Comparison of ENCODE assay signal across 9 mouse cellular contexts in genomic region chr10:20547951-20548551, GRCm38 (mm10).
DNase-seq lines count a peak whose midpoint lies in the region; ATAC-seq and TF ChIP-seq lines count a peak whose summit lies in the region.
"Had no signal": no experiment of that assay in that cellular context is flagged by ENCODE, and none has a peak within 500 bp of the region (broad histone marks: within the 10 kb centered on the region; RNA-seq: fewer than 3 reads in every experiment).

No protein-coding gene starts in this region.

- ATAC-seq in frontal cortex, adult (ENCODE audit: low TSS enrichment) = peak; percentile 93
- ATAC-seq in hindbrain, embryonic 14.5 days (ENCODE audit: low FRiP score) = peak; percentile 70
- peak; percentile 67 for ATAC-seq in lung, postnatal 0 days

- peak overlapping the region; percentile 33 for H3K4me3 ChIP-seq in hindbrain, embryonic 14.5 days (replicated peaks; ENCODE audit: low read length)
- peak overlapping the region; percentile 35 for H3K4me3 ChIP-seq in lung, postnatal 0 days (ENCODE audit: low read depth, low read length)

- WGBS in hindbrain, embryonic 14.5 days = under 1% methylated on average over 19 of the region's 19 CpGs
- 2% methylated on average over 19 of the region's 19 CpGs for WGBS in lung, postnatal 0 days

- H3K27me3 ChIP-seq in hindbrain, embryonic 14.5 days (ENCODE audit: control insufficient read depth, insufficient read depth, low read length) = no peaks in the 10 kb centered on the region
- H3K27me3 ChIP-seq in lung, postnatal 0 days (replicated peaks; ENCODE audit: insufficient read depth, low read length) = no peaks in the 10 kb centered on the region
- H3K27me3 ChIP-seq: CH12.LX had no signal

- H3K4me2 ChIP-seq in hindbrain, embryonic 14.5 days (replicated peaks) = peak overlapping the region; percentile 70
- H3K4me2 ChIP-seq in lung, postnatal 0 days (replicated peaks; ENCODE audit: low read depth, low read length) = peak overlapping the region; percentile 68

- TF ChIP-seq CTCF in lung, postnatal 0 days (IDR thresholded peaks at IDR 0.05) = peak; percentile 65

- DNase-seq in layer of hippocampus, adult 11-12 months (ENCODE audit: low spot score) = peak; percentile 26
- DNase-seq in layer of hippocampus, adult 9-10 months (ENCODE audit: low spot score) = no peak
- peak; percentile 65 for DNase-seq in hindbrain, embryonic 14.5 days (ENCODE audit: low spot score)
- DNase-seq in left cerebral cortex, adult 11 months (ENCODE audit: low spot score) = peak; percentile 38
- peak; percentile 61 for DNase-seq in lung, postnatal 0 days (ENCODE audit: low spot score)
- peak; percentile 30 for DNase-seq in ovary, adult 18-20 months (ENCODE audit: low spot score)
- peak; percentile 37 for DNase-seq in urinary bladder, postnatal 14 days (ENCODE audit: low spot score)

- H3K4me1 ChIP-seq in hindbrain, embryonic 14.5 days (replicated peaks; ENCODE audit: control insufficient read depth, insufficient read depth, low read length) = peaks cover 16% of the 10 kb centered on the region; the same call in 1 of the 2 replicates
- H3K4me1 ChIP-seq in lung, postnatal 0 days (ENCODE audit: insufficient read depth, low read depth, low read length) = peaks cover 11% of the 10 kb centered on the region; the same call in 1 of the 2 replicates

- peak overlapping the region; percentile 75 for H3K27ac ChIP-seq in hindbrain, embryonic 14.5 days
- peak overlapping the region; percentile 67 for H3K27ac ChIP-seq in lung, postnatal 0 days (ENCODE audit: low read length)

- H3K9ac ChIP-seq in hindbrain, embryonic 14.5 days = peak overlapping the region; percentile 67
- peak overlapping the region; percentile 43 for H3K9ac ChIP-seq in lung, postnatal 0 days (replicated peaks; ENCODE audit: low read depth)

- TF ChIP-seq EP300 in lung, postnatal 0 days (IDR thresholded peaks at IDR 0.05) = no peak

- no peaks in the 10 kb centered on the region for H3K36me3 ChIP-seq in hindbrain, embryonic 14.5 days (replicated peaks; ENCODE audit: control insufficient read depth, insufficient read depth)
- H3K36me3 ChIP-seq in lung, postnatal 0 days (ENCODE audit: insufficient read depth, low read length) = no peaks in the 10 kb centered on the region

- H3K9me3 ChIP-seq in hindbrain, embryonic 14.5 days (ENCODE audit: control insufficient read depth, low read length) = no peaks in the 10 kb centered on the region
- no peaks in the 10 kb centered on the region for H3K9me3 ChIP-seq in lung, postnatal 0 days (ENCODE audit: low read length)
